Mouse (Mus musculus): ENCODE results near the gene Slc12a3. TPM values are rescaled to one million over a fixed set of nuclear protein-coding genes. Genes with fewer than 3 reads are reported as not detected.
"Not testable (repeated sequence)": the region's sequence is repeated elsewhere in the genome, so short reads cannot be mapped to it uniquely, and the experiment has no call there.

Slc12a3 gene
- polyA plus RNA-seq, 1 experiment from 2014 or later, result 0.46 TPM

DNA sequence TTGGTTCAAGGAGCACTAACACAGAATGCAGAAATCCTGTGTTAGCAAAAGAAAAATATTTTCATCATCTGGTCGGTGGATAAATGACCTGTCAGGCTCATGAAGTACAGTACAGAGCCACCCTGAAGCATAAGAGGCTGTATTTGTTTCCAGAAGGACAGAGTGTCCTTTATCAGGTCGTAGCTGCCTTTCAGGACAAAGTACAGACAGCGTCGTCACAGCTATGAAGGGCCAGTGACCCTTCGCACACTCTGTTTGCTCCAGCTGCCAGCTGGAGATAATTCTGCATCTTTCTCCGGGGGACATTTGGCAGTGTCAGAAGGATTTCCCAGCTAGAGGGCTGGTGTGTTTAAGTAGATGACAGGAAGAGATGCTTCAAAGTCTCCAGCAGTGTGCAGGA lies 63.6 kb downstream of the Slc12a3 start:
- ATAC-seq (ENCODE audit: low read depth), result no peak
- Histone ChIP-seq H3K4me2 (ENCODE audit: low read depth, low read length) (no peak overlapping the region), H3K36me3 (ENCODE audit: control insufficient read depth, insufficient read depth) (peaks cover 73% of the 10 kb centered on the region), H3K9ac (ENCODE audit: low read depth, low read length) (no peak overlapping the region), H3K9me3 (replicated peaks; ENCODE audit: control insufficient read depth, low read length) (no peaks in the 10 kb centered on the region), H3K27ac (ENCODE audit: low read length) (no peak overlapping the region), H3K27me3 (ENCODE audit: control insufficient read depth, insufficient read depth, low read depth, low read length) (no peaks in the 10 kb centered on the region), H3K4me3 (ENCODE audit: low read depth, low read length) (no peak overlapping the region), H3K4me1 (ENCODE audit: control insufficient read depth, low read depth, low read length) (peaks cover 8% of the 10 kb centered on the region)
- 61% methylated on average over 6 of the region's 6 CpGs for WGBS (ENCODE audit: insufficient replicate concordance)

DNA sequence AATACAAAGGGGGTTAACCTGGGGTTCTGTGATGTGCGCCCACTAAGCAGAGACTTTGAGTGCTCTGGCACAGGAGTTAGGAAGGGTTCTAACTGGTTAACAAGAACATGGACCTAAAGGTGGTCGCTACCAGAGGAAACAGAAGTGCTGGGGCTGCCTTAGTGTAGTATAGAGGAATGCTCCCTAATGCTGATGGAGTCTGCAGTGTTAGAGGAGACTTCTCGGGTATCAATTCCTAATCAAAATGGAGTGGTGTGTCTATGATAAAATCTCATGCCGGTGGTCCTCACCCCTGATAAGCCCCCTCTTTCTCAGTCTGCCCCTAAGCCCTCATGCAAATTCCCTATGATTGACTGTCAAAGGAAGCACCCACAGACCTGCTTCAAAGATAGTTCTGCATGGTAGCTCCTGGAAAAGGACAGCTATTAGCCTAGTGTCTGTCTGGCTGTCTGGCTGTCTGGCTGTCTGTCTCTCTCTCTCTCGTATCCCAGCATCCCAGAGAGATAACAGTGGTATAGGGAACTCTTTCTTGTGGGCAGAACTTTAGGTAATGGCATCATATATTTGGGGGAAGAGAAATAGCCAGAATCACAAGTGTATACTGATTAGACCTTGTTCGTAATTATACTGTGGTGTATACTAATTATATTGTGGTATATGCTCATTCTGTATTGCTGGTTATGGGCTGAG lies 67.0 kb downstream of the Slc12a3 start:
- H3K4me1 ChIP-seq (ENCODE audit: control insufficient read depth, low read depth, low read length), result no peaks in the 10 kb centered on the region
- H3K36me3 ChIP-seq (ENCODE audit: control insufficient read depth, insufficient read depth), result peaks cover 55% of the 10 kb centered on the region
- H3K27me3 ChIP-seq (ENCODE audit: control insufficient read depth, insufficient read depth, low read depth, low read length), result no peaks in the 10 kb centered on the region
- no peak overlapping the region for H3K9ac ChIP-seq (ENCODE audit: low read depth, low read length)
- no peak overlapping the region for H3K4me2 ChIP-seq (ENCODE audit: low read depth, low read length)
- 78% methylated on average over 6 of the region's 6 CpGs for WGBS (ENCODE audit: insufficient replicate concordance)
- no peaks in the 10 kb centered on the region for H3K9me3 ChIP-seq (replicated peaks; ENCODE audit: control insufficient read depth, low read length)
- ATAC-seq (ENCODE audit: low read depth), result no peak
- no peak overlapping the region for H3K4me3 ChIP-seq (ENCODE audit: low read depth, low read length)
- no peak overlapping the region for H3K27ac ChIP-seq (ENCODE audit: low read length)

DNA sequence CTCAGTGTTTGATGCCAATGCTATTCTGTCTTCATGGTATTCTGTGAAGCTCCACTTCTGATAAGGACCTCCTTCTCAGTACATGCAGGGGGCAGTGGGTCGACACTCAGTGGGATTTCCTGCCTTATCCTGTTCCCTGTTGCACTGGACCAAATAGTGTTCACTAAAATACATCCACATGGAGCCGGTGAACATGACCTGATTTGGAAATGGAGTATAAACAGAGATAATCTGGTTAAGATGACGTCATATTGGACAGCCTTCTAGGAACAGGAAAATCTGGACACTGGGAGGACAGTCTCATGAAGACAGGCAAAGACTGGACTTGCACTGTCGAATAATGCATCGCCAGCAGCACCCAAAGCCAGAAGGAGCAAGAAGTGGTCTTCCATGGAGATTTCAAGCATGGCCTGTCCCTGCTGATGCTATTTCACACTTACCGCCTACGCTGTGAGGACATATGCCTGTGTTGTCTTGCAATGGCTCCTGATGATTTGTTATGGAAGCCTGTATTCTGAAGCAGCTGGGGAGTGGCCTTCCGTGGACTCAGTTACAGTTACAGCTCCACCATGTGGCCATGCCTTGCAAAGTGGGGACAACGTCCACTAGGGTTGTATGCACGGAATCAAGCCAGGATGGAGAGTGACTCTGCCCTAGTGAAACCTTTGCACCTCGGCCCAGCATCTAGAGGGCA lies 68.1 kb downstream of the Slc12a3 start:
- H3K36me3 ChIP-seq (ENCODE audit: control insufficient read depth, insufficient read depth), result peaks cover 44% of the 10 kb centered on the region
- no peaks in the 10 kb centered on the region for H3K9me3 ChIP-seq (replicated peaks; ENCODE audit: control insufficient read depth, low read length)
- no peaks in the 10 kb centered on the region for H3K4me1 ChIP-seq (ENCODE audit: control insufficient read depth, low read depth, low read length)
- no peak overlapping the region for H3K27ac ChIP-seq (ENCODE audit: low read length)
- no peak overlapping the region for H3K9ac ChIP-seq (ENCODE audit: low read depth, low read length)
- WGBS (ENCODE audit: insufficient replicate concordance), result 61% methylated on average over 11 of the region's 11 CpGs
- no peak overlapping the region for H3K4me2 ChIP-seq (ENCODE audit: low read depth, low read length)
- H3K4me3 ChIP-seq (ENCODE audit: low read depth, low read length), result no peak overlapping the region
- peak; percentile 58 for ATAC-seq (ENCODE audit: low read depth)
- no peaks in the 10 kb centered on the region for H3K27me3 ChIP-seq (ENCODE audit: control insufficient read depth, insufficient read depth, low read depth, low read length)

GRCm38 (mm10) chr8:94398587-94398986 lies 69.6 kb downstream of the Slc12a3 start:
- Histone ChIP-seq H3K36me3 (ENCODE audit: control insufficient read depth, insufficient read depth) (peaks cover 30% of the 10 kb centered on the region), H3K27ac (ENCODE audit: low read length) (no peak overlapping the region), H3K27me3 (ENCODE audit: control insufficient read depth, insufficient read depth, low read depth, low read length) (no peaks in the 10 kb centered on the region), H3K4me1 (ENCODE audit: control insufficient read depth, low read depth, low read length) (no peaks in the 10 kb centered on the region), H3K4me3 (ENCODE audit: low read depth, low read length) (no peak overlapping the region), H3K9ac (ENCODE audit: low read depth, low read length) (no peak overlapping the region), H3K9me3 (replicated peaks; ENCODE audit: control insufficient read depth, low read length) (no peaks in the 10 kb centered on the region), H3K4me2 (ENCODE audit: low read depth, low read length) (no peak overlapping the region)
- no peak for ATAC-seq (ENCODE audit: low read depth)
- WGBS (ENCODE audit: insufficient replicate concordance), result 57% methylated on average over 6 of the region's 6 CpGs

GRCm38 (mm10) chr8:94399361-94399953 lies 70.5 kb downstream of the Slc12a3 start:
- H3K4me3 ChIP-seq (ENCODE audit: low read depth, low read length), result no peak overlapping the region
- no peaks in the 10 kb centered on the region for H3K9me3 ChIP-seq (replicated peaks; ENCODE audit: control insufficient read depth, low read length)
- H3K27ac ChIP-seq (ENCODE audit: low read length), result no peak overlapping the region
- H3K4me2 ChIP-seq (ENCODE audit: low read depth, low read length), result no peak overlapping the region
- H3K27me3 ChIP-seq (ENCODE audit: control insufficient read depth, insufficient read depth, low read depth, low read length), result no peaks in the 10 kb centered on the region
- ATAC-seq (ENCODE audit: low read depth), result no peak
- no peaks in the 10 kb centered on the region for H3K4me1 ChIP-seq (ENCODE audit: control insufficient read depth, low read depth, low read length)
- 43% methylated on average over 3 of the region's 3 CpGs for WGBS (ENCODE audit: insufficient replicate concordance)
- H3K36me3 ChIP-seq (ENCODE audit: control insufficient read depth, insufficient read depth), result peaks cover 21% of the 10 kb centered on the region
- H3K9ac ChIP-seq (ENCODE audit: low read depth, low read length), result no peak overlapping the region

DNA sequence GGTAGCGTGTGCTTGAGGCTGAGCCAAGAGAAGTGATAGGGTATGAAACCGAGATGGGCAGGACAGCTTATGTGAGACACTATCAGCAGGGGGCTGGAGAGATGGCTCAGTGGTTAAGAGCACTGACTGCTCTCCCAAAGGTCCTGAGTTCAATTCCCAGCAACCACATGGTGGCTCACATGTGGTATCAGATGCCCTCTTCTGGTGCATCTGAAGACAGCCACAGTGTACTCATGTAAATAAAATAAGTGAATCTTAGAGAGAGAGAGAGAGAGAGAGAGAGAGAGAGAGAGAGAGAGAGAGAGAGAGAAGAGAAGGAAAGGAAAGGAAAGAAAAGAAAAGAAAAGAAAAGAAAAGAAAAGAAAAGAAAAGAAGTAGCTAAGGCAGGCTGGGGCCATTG lies 71.0 kb downstream of the Slc12a3 start:
- H3K27ac ChIP-seq (ENCODE audit: low read length); H3K4me1 ChIP-seq (ENCODE audit: control insufficient read depth, low read depth, low read length); H3K27me3 ChIP-seq (ENCODE audit: control insufficient read depth, insufficient read depth, low read depth, low read length); H3K4me3 ChIP-seq (ENCODE audit: low read depth, low read length); H3K4me2 ChIP-seq (ENCODE audit: low read depth, low read length); H3K9ac ChIP-seq (ENCODE audit: low read depth, low read length); ATAC-seq (ENCODE audit: low read depth); H3K9me3 ChIP-seq (replicated peaks; ENCODE audit: control insufficient read depth, low read length): not testable (repeated sequence)
- peaks cover 16% of the 10 kb centered on the region for H3K36me3 ChIP-seq (ENCODE audit: control insufficient read depth, insufficient read depth)
- 50% methylated on average over 2 of the region's 2 CpGs for whole genome bisulfite sequencing (ENCODE audit: insufficient replicate concordance)

DNA sequence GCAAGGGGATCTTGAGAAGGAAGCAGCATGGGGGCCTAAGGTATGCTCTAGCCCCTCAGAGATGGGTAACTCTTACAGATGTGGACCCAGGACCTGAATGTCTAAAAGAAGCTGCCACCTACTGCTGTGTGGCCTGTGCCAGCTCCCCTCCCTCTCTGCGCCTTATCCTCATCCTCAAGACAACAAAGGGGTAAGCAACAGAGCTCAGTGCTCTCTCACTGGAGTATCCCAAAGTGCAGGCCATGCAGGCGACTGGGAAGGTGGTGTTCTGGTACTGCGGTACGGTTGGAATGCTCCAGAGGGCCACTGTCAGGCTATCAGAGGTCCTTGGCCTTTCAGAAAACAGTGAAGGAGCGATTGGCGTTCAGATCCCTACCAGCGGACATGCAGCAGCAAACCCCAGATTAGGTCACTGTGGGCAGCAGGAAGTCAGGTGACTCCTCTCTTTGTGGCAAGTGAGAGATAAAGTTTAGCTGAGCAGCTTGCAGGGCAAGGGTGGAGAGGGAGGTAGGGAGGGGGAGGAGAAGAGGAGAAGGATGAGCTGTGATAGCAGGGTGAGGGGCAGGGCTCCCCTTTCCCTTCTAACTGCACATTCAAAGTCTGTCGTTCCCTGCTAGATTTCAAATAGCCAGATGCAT lies 79.6 kb downstream of the Slc12a3 start:
- no peak overlapping the region for H3K4me2 ChIP-seq (ENCODE audit: low read depth, low read length)
- peak; percentile 32; the same call in 1 of the 2 replicates for ATAC-seq (ENCODE audit: low read depth)
- 23% methylated on average over 8 of the region's 8 CpGs for WGBS (ENCODE audit: insufficient replicate concordance)
- H3K9ac ChIP-seq (ENCODE audit: low read depth, low read length), result no peak overlapping the region
- H3K27ac ChIP-seq (ENCODE audit: low read length), result no peak overlapping the region
- no peaks in the 10 kb centered on the region for H3K36me3 ChIP-seq (ENCODE audit: control insufficient read depth, insufficient read depth)
- no peaks in the 10 kb centered on the region for H3K9me3 ChIP-seq (replicated peaks; ENCODE audit: control insufficient read depth, low read length)
- H3K4me1 ChIP-seq (ENCODE audit: control insufficient read depth, low read depth, low read length), result peaks cover 4% of the 10 kb centered on the region; the same call in 1 of the 2 replicates
- no peaks in the 10 kb centered on the region for H3K27me3 ChIP-seq (ENCODE audit: control insufficient read depth, insufficient read depth, low read depth, low read length)
- no peak overlapping the region for H3K4me3 ChIP-seq (ENCODE audit: low read depth, low read length)

DNA sequence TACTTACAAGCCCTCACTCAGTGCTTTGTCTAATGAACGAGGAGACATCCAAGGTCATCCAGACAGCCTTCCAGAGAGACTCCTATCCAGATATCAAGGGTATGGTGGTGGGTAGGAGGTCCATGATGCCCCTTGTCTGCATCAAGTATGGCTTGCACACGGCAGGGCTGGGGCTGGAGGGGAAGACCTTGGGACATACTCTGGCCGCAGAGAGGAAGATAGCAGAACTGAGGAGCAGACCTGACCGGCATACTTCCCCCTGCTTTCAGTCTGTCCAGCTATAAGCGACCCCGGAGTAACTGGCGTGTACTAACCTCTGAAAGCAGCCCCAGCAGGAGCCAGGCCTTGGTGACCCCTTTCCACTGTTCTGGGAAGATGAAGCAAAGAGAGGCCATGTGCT lies 80.5 kb downstream of the Slc12a3 start:
- no peak overlapping the region for H3K4me2 ChIP-seq (ENCODE audit: low read depth, low read length)
- no peak overlapping the region for H3K27ac ChIP-seq (ENCODE audit: low read length)
- peaks cover 4% of the 10 kb centered on the region; the same call in 1 of the 2 replicates for H3K4me1 ChIP-seq (ENCODE audit: control insufficient read depth, low read depth, low read length)
- no peak overlapping the region for H3K4me3 ChIP-seq (ENCODE audit: low read depth, low read length)
- no peaks in the 10 kb centered on the region for H3K36me3 ChIP-seq (ENCODE audit: control insufficient read depth, insufficient read depth)
- no peaks in the 10 kb centered on the region for H3K27me3 ChIP-seq (ENCODE audit: control insufficient read depth, insufficient read depth, low read depth, low read length)
- H3K9me3 ChIP-seq (replicated peaks; ENCODE audit: control insufficient read depth, low read length), result no peaks in the 10 kb centered on the region
- ATAC-seq (ENCODE audit: low read depth), result no peak
- H3K9ac ChIP-seq (ENCODE audit: low read depth, low read length), result no peak overlapping the region
- 68% methylated on average over 7 of the region's 7 CpGs for WGBS (ENCODE audit: insufficient replicate concordance)
